Comparison of ENCODE assay signal across 16 mouse cellular contexts in genomic region chr17:72967371-72968175, GRCm38 (mm10). TPM values are rescaled to one million over a fixed set of nuclear protein-coding genes. Genes with fewer than 3 reads are reported as not detected.
DNase-seq lines count a peak whose midpoint lies in the region; ATAC-seq and TF ChIP-seq lines count a peak whose summit lies in the region.
"Had no signal": no experiment of that assay in that cellular context is flagged by ENCODE, and none has a peak within 500 bp of the region (broad histone marks: within the 10 kb centered on the region; RNA-seq: fewer than 3 reads in every experiment).

No protein-coding gene starts in this region.

- no peak for TF ChIP-seq EP300 in heart, postnatal 0 days (IDR thresholded peaks at IDR 0.05; ENCODE audit: low read depth)

- no peak overlapping the region for H3K4me3 ChIP-seq in heart, postnatal 0 days (ENCODE audit: low read depth, low read length)
- H3K4me3 ChIP-seq in embryonic facial prominence, embryonic 14.5 days (ENCODE audit: low read depth, low read length): no peak overlapping the region
- H3K4me3 ChIP-seq: erythroblast, embryonic 14.5 days; midbrain, embryonic 13.5 days had no signal

- H3K36me3 ChIP-seq in heart, postnatal 0 days (replicated peaks; ENCODE audit: control insufficient read depth, insufficient read depth, low read length): no peaks in the 10 kb centered on the region
- H3K36me3 ChIP-seq in embryonic facial prominence, embryonic 14.5 days (ENCODE audit: control insufficient read depth, insufficient read depth, low read length): no peaks in the 10 kb centered on the region
- H3K36me3 ChIP-seq: midbrain, embryonic 13.5 days had no signal

- WGBS in heart, postnatal 0 days: 20% methylated on average over 6 of the region's 6 CpGs
- WGBS in embryonic facial prominence, embryonic 14.5 days: 36% methylated on average over 6 of the region's 6 CpGs

- peaks cover 33% of the 10 kb centered on the region for H3K4me1 ChIP-seq in heart, postnatal 0 days (ENCODE audit: control insufficient read depth, insufficient read depth)
- H3K4me1 ChIP-seq in embryonic facial prominence, embryonic 14.5 days (ENCODE audit: control insufficient read depth, insufficient read depth, low read length): peaks cover 17% of the 10 kb centered on the region

- H3K9me3 ChIP-seq in heart, postnatal 0 days (replicated peaks; ENCODE audit: control insufficient read depth, low read length): no peaks in the 10 kb centered on the region
- no peaks in the 10 kb centered on the region for H3K9me3 ChIP-seq in embryonic facial prominence, embryonic 14.5 days (ENCODE audit: control insufficient read depth, low read length)
- H3K9me3 ChIP-seq: midbrain, embryonic 13.5 days had no signal

- peak; percentile 28; the same call in 1 of the 2 replicates for ATAC-seq in heart, postnatal 0 days (ENCODE audit: insufficient read depth, low read depth)
- ATAC-seq in CD4-positive, CD25-positive, alpha-beta regulatory T cell, adult 4 months: peak; percentile 45
- ATAC-seq in embryonic facial prominence, embryonic 14.5 days (ENCODE audit: low read depth): no peak
- ATAC-seq: midbrain, embryonic 13.5 days had no signal

- H3K4me2 ChIP-seq in heart, postnatal 0 days (ENCODE audit: low read depth, low read length): no peak overlapping the region
- H3K4me2 ChIP-seq in embryonic facial prominence, embryonic 14.5 days (ENCODE audit: low read depth, low read length): no peak overlapping the region
- H3K4me2 ChIP-seq: midbrain, embryonic 13.5 days had no signal

- H3K27me3 ChIP-seq in heart, postnatal 0 days (ENCODE audit: control insufficient read depth, insufficient read depth, low read length): no peaks in the 10 kb centered on the region
- no peaks in the 10 kb centered on the region for H3K27me3 ChIP-seq in embryonic facial prominence, embryonic 14.5 days (replicated peaks; ENCODE audit: control insufficient read depth, insufficient read depth, low read length)
- H3K27me3 ChIP-seq: midbrain, embryonic 13.5 days had no signal

- intact Hi-C loops in heart, postnatal 14 days (cut with DNase I): loop anchor here (2.0 kb wide), 1 partner anchor 77 kb away; no protein-coding TSS in a partner anchor

- H3K9ac ChIP-seq in heart, postnatal 0 days (replicated peaks; ENCODE audit: low read depth, low read length): no peak overlapping the region
- no peak overlapping the region for H3K9ac ChIP-seq in embryonic facial prominence, embryonic 14.5 days (ENCODE audit: low read depth, low read length)
- H3K9ac ChIP-seq: midbrain, embryonic 13.5 days had no signal

- peak; percentile 15 for DNase-seq in embryo, embryonic 10.5 days (ENCODE audit: low spot score)
- no peak for DNase-seq in embryo, embryonic 11 days
- DNase-seq in heart, postnatal 0 days (ENCODE audit: low spot score): no peak
- no peak for DNase-seq in heart, postnatal 14 days
- no peak for DNase-seq in embryonic facial prominence, embryonic 14.5 days (ENCODE audit: low spot score)
- DNase-seq in cerebellum, adult 9-10 months: no peak
- no peak for DNase-seq in urinary bladder, adult 2 months (ENCODE audit: low spot score)
- DNase-seq: adrenal gland, adult 8-10 months; cerebellum, adult 11-12 months; gastrocnemius, postnatal 10 days; kidney, adult 11 months; right cerebral cortex, postnatal 25 days had no signal

- no peak for TF ChIP-seq CTCF in heart, postnatal 0 days (IDR thresholded peaks at IDR 0.05; ENCODE audit: low read depth)

- H3K27ac ChIP-seq in heart, postnatal 0 days (ENCODE audit: low read depth): peak overlapping the region; percentile 51
- H3K27ac ChIP-seq in embryonic facial prominence, embryonic 14.5 days (replicated peaks; ENCODE audit: low read depth, low read length): peak overlapping the region; percentile 63; the same call in 1 of the 2 replicates
- H3K27ac ChIP-seq: midbrain, embryonic 13.5 days; stomach, postnatal 0 days had no signal

RNA-seq across cellular contexts. Expression of gene Lbh, which starts 49.5 kb away (rescaled TPM):
- total RNA-seq in heart, postnatal 0 days (2014; rRNA removed; ENCODE audit: low replicate concordance): 453 and 478 TPM in 2 replicates
- 28.5 and 31.1 TPM in 2 replicates for polyA plus RNA-seq in heart, postnatal 0 days (2015; fragmentation: Nextera tagmentation; extraction: Ambion mirVana)
- 100 to 1,000 TPM; 318 to 323 TPM for total RNA-seq in heart, postnatal 14 days (2021)
- 10 to 100 TPM; 22.7 to 38.5 TPM for polyA plus RNA-seq in CD4-positive, CD25-positive, alpha-beta regulatory T cell, adult 4 months (2017; shearing (Covaris generic))
- polyA plus RNA-seq in embryonic facial prominence, embryonic 14.5 days (2014; fragmentation: Nextera tagmentation; extraction: Ambion mirVana): 3.2 and 3.5 TPM in 2 replicates
- 42.9 and 49.5 TPM in 2 replicates for polyA plus RNA-seq in urinary bladder, adult 2 months (2012; rRNA removed)
